Comparison of ENCODE assay signal across 10 mouse cellular contexts in genomic region chr11:116272589-116273468, GRCm38 (mm10). TPM values are rescaled to one million over a fixed set of nuclear protein-coding genes. Genes with fewer than 3 reads are reported as not detected.
DNase-seq lines count a peak whose midpoint lies in the region; ATAC-seq and TF ChIP-seq lines count a peak whose summit lies in the region.
"Had no signal": no experiment of that assay in that cellular context is flagged by ENCODE, and none has a peak within 500 bp of the region (broad histone marks: within the 10 kb centered on the region; RNA-seq: fewer than 3 reads in every experiment).

No protein-coding gene starts in this region.

- no peak overlapping the region for H3K27ac ChIP-seq in heart, embryonic 13.5 days (replicated peaks)
- no peak overlapping the region for H3K27ac ChIP-seq in CH12.LX (ENCODE audit: insufficient read depth, low read depth)
- H3K27ac ChIP-seq in forebrain, embryonic 13.5 days: no peak overlapping the region
- H3K27ac ChIP-seq in liver, embryonic 16.5 days (ENCODE audit: low read length): no peak overlapping the region

- TF ChIP-seq RAD21 in CH12.LX (IDR thresholded peaks at IDR 0.05; ENCODE audit: low read depth, low read length): no peak

- TF ChIP-seq EP300 in CH12.LX (IDR thresholded peaks at IDR 0.05; ENCODE audit: low read length): no peak

- H3K36me3 ChIP-seq in heart, embryonic 13.5 days: peaks cover 47% of the 10 kb centered on the region
- H3K36me3 ChIP-seq in CH12.LX (replicated peaks in 1 of 2; ENCODE audit: control insufficient read depth in 1 of 2, insufficient read depth in 1 of 2, low read length in 1 of 2): peaks cover 32 to 56% of the 10 kb centered on the region in 2 experiments
- peaks cover 38% of the 10 kb centered on the region for H3K36me3 ChIP-seq in forebrain, embryonic 13.5 days (ENCODE audit: poor library complexity, severe bottlenecking)
- H3K36me3 ChIP-seq in liver, embryonic 16.5 days (ENCODE audit: control insufficient read depth, insufficient read depth): peaks cover 21% of the 10 kb centered on the region

- peaks cover 57% of the 10 kb centered on the region for H3K79me2 ChIP-seq in CH12.LX (replicated peaks; ENCODE audit: control insufficient read depth, extremely low read depth, insufficient read depth, poor library complexity, severe bottlenecking)

- 39% methylated on average over 12 of the region's 12 CpGs for WGBS in heart, embryonic 13.5 days
- 63% methylated on average over 12 of the region's 12 CpGs for WGBS in forebrain, embryonic 13.5 days
- 18% methylated on average over 12 of the region's 12 CpGs for WGBS in liver, embryonic 16.5 days (ENCODE audit: insufficient replicate concordance)

- H3K4me2 ChIP-seq in heart, embryonic 13.5 days: peak overlapping the region; percentile 81
- peak overlapping the region; percentile 90 for H3K4me2 ChIP-seq in CH12.LX (ENCODE audit: insufficient read depth, low read depth, poor library complexity, severe bottlenecking)
- peak overlapping the region; percentile 94 for H3K4me2 ChIP-seq in forebrain, embryonic 13.5 days
- peak overlapping the region; percentile 65 for H3K4me2 ChIP-seq in liver, embryonic 16.5 days (ENCODE audit: low read depth, low read length)

- DNase-seq in heart, postnatal 36 days: no peak
- DNase-seq in CH12.LX (ENCODE audit: extremely low read depth) (peak; percentile 47), adipocyte (ENCODE audit: low spot score) (no peak)
- no peak for DNase-seq in right cerebral cortex, postnatal 4 days
- no peak for DNase-seq in right cerebral cortex, postnatal 14 days
- DNase-seq: kidney, postnatal 25 days had no signal

- TF ChIP-seq POLR2A in CH12.LX (IDR thresholded peaks at IDR 0.05; ENCODE audit: low read depth, low read length): no peak

- no peaks in the 10 kb centered on the region for H3K9me3 ChIP-seq in heart, embryonic 13.5 days
- H3K9me3 ChIP-seq in CH12.LX (replicated peaks; ENCODE audit: low read length): no peaks in the 10 kb centered on the region
- no peaks in the 10 kb centered on the region for H3K9me3 ChIP-seq in forebrain, embryonic 13.5 days (replicated peaks)
- no peaks in the 10 kb centered on the region for H3K9me3 ChIP-seq in liver, embryonic 16.5 days (replicated peaks; ENCODE audit: control insufficient read depth, low read length)

- in situ Hi-C loops in CH12.LX (cut with MboI; ENCODE audit: low pct_ligation_motif_present, low pct_unique_long_range_greater_than_20kb, low sequenced_read_pairs): loop anchor here (5.0 kb wide), 1 partner anchor 51 kb away; no protein-coding TSS in a partner anchor

- no peak for TF ChIP-seq CTCF in CH12.LX (conservative IDR thresholded peaks at IDR 0.05 in 1 of 2, IDR thresholded peaks at IDR 0.05 in 1 of 2; ENCODE audit: low read depth in 2 of 2, low read length in 2 of 2)

- intact Hi-C loops in heart, postnatal 36 days (cut with DNase I): loop anchor here (5.0 kb wide), 1 partner anchor 106 kb away; the partner anchor contains the start of gene Fbf1

- dilution Hi-C loops in CH12.LX (cut with MboI; ENCODE audit: extremely low pct_ligation_motif_present, extremely low pct_unique_long_range_greater_than_20kb, low sequenced_read_pairs): no loop called here

- ATAC-seq in heart, embryonic 13.5 days (ENCODE audit: extremely low read depth, insufficient number of reproducible peaks, low FRiP score, low TSS enrichment): no peak
- ATAC-seq in forebrain, embryonic 13.5 days: no peak
- ATAC-seq in liver, embryonic 16.5 days (ENCODE audit: low read depth): no peak

- peak overlapping the region; percentile 98 for H3K4me3 ChIP-seq in heart, embryonic 13.5 days
- H3K4me3 ChIP-seq in CH12.LX (replicated peaks in 1 of 3; ENCODE audit: low read depth in 2 of 3, low read length in 2 of 3, poor library complexity in 1 of 3): peak overlapping the region; percentile 79 to 99 (median 89)
- H3K4me3 ChIP-seq in forebrain, embryonic 13.5 days: peak overlapping the region; percentile 91
- H3K4me3 ChIP-seq in liver, embryonic 16.5 days (ENCODE audit: low read depth, low read length): peak overlapping the region; percentile 93

- peak overlapping the region; percentile 99 for H3K9ac ChIP-seq in heart, embryonic 13.5 days
- peak overlapping the region; percentile 79 for H3K9ac ChIP-seq in CH12.LX (ENCODE audit: insufficient read depth, low read depth)
- peak overlapping the region; percentile 92 for H3K9ac ChIP-seq in forebrain, embryonic 13.5 days
- peak overlapping the region; percentile 93 for H3K9ac ChIP-seq in liver, embryonic 16.5 days (ENCODE audit: low read depth, low read length)

- peaks cover 26% of the 10 kb centered on the region for H3K4me1 ChIP-seq in heart, embryonic 13.5 days
- H3K4me1 ChIP-seq in CH12.LX (ENCODE audit: control insufficient read depth in 1 of 2, insufficient read depth in 2 of 2): peaks cover 9 to 44% of the 10 kb centered on the region in 2 experiments
- peaks cover 39% of the 10 kb centered on the region for H3K4me1 ChIP-seq in forebrain, embryonic 13.5 days
- H3K4me1 ChIP-seq in liver, embryonic 16.5 days (ENCODE audit: control insufficient read depth, low read depth, low read length): peaks cover 19% of the 10 kb centered on the region

- H3K27me3 ChIP-seq in heart, embryonic 13.5 days (replicated peaks): 0 out of 2 replicates have a peak, but pooled peaks cover 4% of the 10 kb centered on the region
- H3K27me3 ChIP-seq in CH12.LX (replicated peaks): no peaks in the 10 kb centered on the region
- H3K27me3 ChIP-seq in forebrain, embryonic 13.5 days: 0 out of 2 replicates have a peak, but pooled peaks cover 3% of the 10 kb centered on the region
- no peaks in the 10 kb centered on the region for H3K27me3 ChIP-seq in liver, embryonic 16.5 days (ENCODE audit: control insufficient read depth, insufficient read depth, low read depth, low read length)
- H3K27me3 ChIP-seq: Patski had no signal

TF ChIP-seq in CH12.LX, 34 proteins besides CTCF, POLR2A, EP300 and RAD21:
- no peak for TF ChIP-seq ETS1 (conservative IDR thresholded peaks at IDR 0.05; ENCODE audit: low read depth, low read length)
- TF ChIP-seq ELF1 (IDR thresholded peaks at IDR 0.05; ENCODE audit: low read depth, low read length): 0 out of 2 replicates have a peak, but pooled peaks have one; percentile 17
- no peak for TF ChIP-seq JUN (IDR thresholded peaks at IDR 0.05; ENCODE audit: insufficient read depth, low read depth, low read length)
- peak; percentile 91 for TF ChIP-seq MYC (IDR thresholded peaks at IDR 0.05; ENCODE audit: low read depth, low read length)
- peak; percentile 87 for TF ChIP-seq MXI1 (IDR thresholded peaks at IDR 0.05; ENCODE audit: low read depth, low read length)
- TF ChIP-seq GABPA (IDR thresholded peaks at IDR 0.05; ENCODE audit: insufficient replicate concordance, low read depth, low read length): no peak
- TF ChIP-seq MAX (IDR thresholded peaks at IDR 0.05; ENCODE audit: low read length): peak; percentile 50; the same call in 1 of the 2 replicates
- no peak for TF ChIP-seq USF1 (IDR thresholded peaks at IDR 0.05; ENCODE audit: low read depth, low read length)
- TF ChIP-seq SIN3A (IDR thresholded peaks at IDR 0.05; ENCODE audit: low read length): peak; percentile 13; the same call in 1 of the 2 replicates
- TF ChIP-seq ZNF384 (IDR thresholded peaks at IDR 0.05; ENCODE audit: low read depth, low read length): peak; percentile 55
TF ChIP-seq in CH12.LX: peak in this region for 6.

RNA-seq across cellular contexts. Expression of gene Srp68, which starts 1.2 kb away (rescaled TPM):
- 63.6 and 64.6 TPM in 2 replicates for polyA plus RNA-seq in heart, embryonic 13.5 days (2015; fragmentation: Nextera tagmentation; extraction: Ambion mirVana)
- 10 to 100 TPM; 65.9 to 71.2 TPM for total RNA-seq in heart, postnatal 36 days (2021)
- 74.7 and 78.1 TPM in 2 replicates for total RNA-seq in CH12.LX (2012; rRNA removed)
- 49.3 and 53.2 TPM in 2 replicates for total RNA-seq in CH12.LX (2014; rRNA removed)
- polyA plus RNA-seq in CH12.LX (2012; ENCODE audit: insufficient read length, low read depth): 174 and 184 TPM in 2 replicates
- polyA plus RNA-seq in forebrain, embryonic 13.5 days (2015; fragmentation: Nextera tagmentation; extraction: Ambion mirVana): 71.8 and 72.1 TPM in 2 replicates
- polyA plus RNA-seq in liver, embryonic 16.5 days (2015; fragmentation: Nextera tagmentation; extraction: Ambion mirVana): 33.4 and 34.2 TPM in 2 replicates

RNA-seq across cellular contexts. Expression of gene Galr2, which starts 7.9 kb away (rescaled TPM):
- not detected in 2 replicates for polyA plus RNA-seq in heart, embryonic 13.5 days (2015; fragmentation: Nextera tagmentation; extraction: Ambion mirVana)
- total RNA-seq in heart, postnatal 36 days (2021): not detected
- 0.38 and 0.85 TPM in 2 replicates for total RNA-seq in CH12.LX (2012; rRNA removed)
- 0.21 TPM in 1 of 2 replicates, not detected in the other for total RNA-seq in CH12.LX (2014; rRNA removed)
- 1.6 and 1.7 TPM in 2 replicates for polyA plus RNA-seq in CH12.LX (2012; ENCODE audit: insufficient read length, low read depth)
- 0.09 and 0.16 TPM in 2 replicates for polyA plus RNA-seq in forebrain, embryonic 13.5 days (2015; fragmentation: Nextera tagmentation; extraction: Ambion mirVana)
- polyA plus RNA-seq in liver, embryonic 16.5 days (2015; fragmentation: Nextera tagmentation; extraction: Ambion mirVana): 0.07 TPM in 1 of 2 replicates, not detected in the other

RNA-seq across cellular contexts. Expression of gene Exoc7, which starts 34.2 kb away (rescaled TPM):
- polyA plus RNA-seq in heart, embryonic 13.5 days (2015; fragmentation: Nextera tagmentation; extraction: Ambion mirVana): 45.0 and 46.0 TPM in 2 replicates
- 10 to 100 TPM; 56.4 to 60.9 TPM for total RNA-seq in heart, postnatal 36 days (2021)
- 34.0 and 42.1 TPM in 2 replicates for total RNA-seq in CH12.LX (2012; rRNA removed)
- 32.2 and 38.8 TPM in 2 replicates for total RNA-seq in CH12.LX (2014; rRNA removed)
- 51.8 and 57.6 TPM in 2 replicates for polyA plus RNA-seq in CH12.LX (2012; ENCODE audit: insufficient read length, low read depth)
- 88.9 and 89.2 TPM in 2 replicates for polyA plus RNA-seq in forebrain, embryonic 13.5 days (2015; fragmentation: Nextera tagmentation; extraction: Ambion mirVana)
- 19.5 and 20.4 TPM in 2 replicates for polyA plus RNA-seq in liver, embryonic 16.5 days (2015; fragmentation: Nextera tagmentation; extraction: Ambion mirVana)

RNA-seq across cellular contexts. Expression of gene Evpl, which starts 35.0 kb away (rescaled TPM):
- polyA plus RNA-seq in heart, embryonic 13.5 days (2015; fragmentation: Nextera tagmentation; extraction: Ambion mirVana): 0.42 and 0.48 TPM in 2 replicates
- 1 to 10 TPM in 1 of 2 experiments, under 1 TPM in 1; 0.62 to 1.0 TPM for total RNA-seq in heart, postnatal 36 days (2021)
- total RNA-seq in CH12.LX (2012; rRNA removed): 0.17 and 0.21 TPM in 2 replicates
- total RNA-seq in CH12.LX (2014; rRNA removed): 0.09 TPM in 1 of 2 replicates, not detected in the other
- 0.20 and 0.23 TPM in 2 replicates for polyA plus RNA-seq in CH12.LX (2012; ENCODE audit: insufficient read length, low read depth)
- 0.12 and 0.14 TPM in 2 replicates for polyA plus RNA-seq in forebrain, embryonic 13.5 days (2015; fragmentation: Nextera tagmentation; extraction: Ambion mirVana)
- polyA plus RNA-seq in liver, embryonic 16.5 days (2015; fragmentation: Nextera tagmentation; extraction: Ambion mirVana): 0.05 and 0.08 TPM in 2 replicates
